Mouse (Mus musculus) activated CD4-positive, CD25-positive, alpha-beta regulatory T cell, adult 4 months (primary cell): ENCODE data around the gene Map1b. TPM values are rescaled to one million over a fixed set of nuclear protein-coding genes. Genes with fewer than 3 reads are reported as not detected.

Source experiments
- ATAC-seq: one replicate; pipeline ENCODE4 v1.8.0; 2017
- polyA plus RNA-seq, 2 experiments: library from polyadenylated mRNA; unstranded; fragments of 100-300 nt; shearing (Covaris generic); gene quantifications; one replicate each; pipeline ENCODE4 v1.2.1; 2017

Gene Map1b
- polyA plus RNA-seq, 2 experiments from 2014 or later: 0.04 to 0.40 TPM

- no peak for ATAC-seq
Measured at GRCm38 (mm10) chr13:99398149-99398701, 118.1 kb downstream of the Map1b start.

GRCm38 (mm10) chr13:99397228-99397627, 119.1 kb downstream of the Map1b start:
- ATAC-seq: no peak

- no peak for ATAC-seq
Measured at GRCm38 (mm10) chr13:99395531-99395930, 120.8 kb downstream of the Map1b start.

- ATAC-seq: no peak
Measured at GRCm38 (mm10) chr13:99394694-99395093, 121.6 kb downstream of the Map1b start.

GRCm38 (mm10) chr13:99393128-99393527, 123.2 kb downstream of the Map1b start:
- no peak for ATAC-seq

GRCm38 (mm10) chr13:99391417-99391816, 124.9 kb downstream of the Map1b start:
- ATAC-seq: no peak

- no peak for ATAC-seq
Measured at GRCm38 (mm10) chr13:99387901-99388811, 128.2 kb downstream of the Map1b start.

- no peak for ATAC-seq
Measured at GRCm38 (mm10) chr13:99386341-99386740, 130.0 kb downstream of the Map1b start.

GRCm38 (mm10) chr13:99385911-99386310, 130.4 kb downstream of the Map1b start:
- no peak for ATAC-seq

GRCm38 (mm10) chr13:99384555-99385203, 131.7 kb downstream of the Map1b start:
- ATAC-seq: peak; percentile 77

- no peak for ATAC-seq
Measured at GRCm38 (mm10) chr13:99382373-99382772, 134.0 kb downstream of the Map1b start.

GRCm38 (mm10) chr13:99378223-99378622, 138.1 kb downstream of the Map1b start:
- ATAC-seq: no peak

GRCm38 (mm10) chr13:99377055-99377454, 139.3 kb downstream of the Map1b start:
- no peak for ATAC-seq

- ATAC-seq: no peak
Measured at GRCm38 (mm10) chr13:99375550-99375949, 140.8 kb downstream of the Map1b start.

GRCm38 (mm10) chr13:99374191-99374590, 142.1 kb downstream of the Map1b start:
- ATAC-seq: no peak

- no peak for ATAC-seq
Measured at GRCm38 (mm10) chr13:99373684-99374083, 142.7 kb downstream of the Map1b start.

Other genes starting within 250 kb of the Map1b start
- gene Ptcd2, start 171.8 kb downstream of the Map1b start, polyA plus RNA-seq: 10 to 100 TPM; 59.4 to 61.3 TPM
- 10 to 100 TPM; 18.5 to 23.3 TPM for gene Mrps27, start 171.8 kb downstream of the Map1b start, polyA plus RNA-seq